In the genomic region with DNA sequence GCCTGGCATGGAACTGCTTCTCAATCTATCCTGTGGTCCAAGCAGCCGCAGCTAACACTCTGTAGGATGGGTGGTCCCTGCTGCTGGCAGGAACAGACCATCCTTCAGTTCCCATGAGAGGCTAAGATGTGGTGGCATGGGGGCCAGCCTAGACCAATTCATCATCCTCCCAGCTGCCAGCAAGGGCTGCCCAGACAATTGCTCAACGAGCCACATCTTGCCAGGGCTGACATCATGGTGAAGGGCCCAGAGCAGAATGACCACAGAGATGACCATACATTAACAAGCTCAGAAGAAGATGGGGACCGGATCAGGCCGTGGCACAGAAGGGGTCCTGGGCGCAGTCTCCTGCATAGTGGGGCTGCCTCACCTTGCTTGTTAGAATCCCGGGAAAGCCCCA, we compare ENCODE assay signal across 2 mouse cellular contexts.
TF ChIP-seq lines count a peak whose summit lies in the region.

No protein-coding gene starts in this region.

TF ChIP-seq in C2C12, 6 proteins besides CTCF, POLR2A, EP300 and RAD21:
- no peak for TF ChIP-seq FOSL1 (IDR thresholded peaks at IDR 0.05; ENCODE audit: insufficient read depth, low read length, poor library complexity, severe bottlenecking)
- TF ChIP-seq MYOG (IDR thresholded peaks at IDR 0.05; ENCODE audit: control insufficient read depth, extremely low read depth, insufficient read length): no peak
- TF ChIP-seq MYOD1 (IDR thresholded peaks at IDR 0.05; ENCODE audit: control insufficient read depth, insufficient read length, low read depth): peak; percentile 42
- TF ChIP-seq MAX (IDR thresholded peaks at IDR 0.05): no peak
- TF ChIP-seq CEBPB (IDR thresholded peaks at IDR 0.05; ENCODE audit: low read depth): peak; percentile 55
- TF ChIP-seq USF1 (IDR thresholded peaks at IDR 0.05; ENCODE audit: low read depth): no peak

TF ChIP-seq in myocyte, 11 proteins besides CTCF, POLR2A, EP300 and RAD21:
- TF ChIP-seq MYOD1 (IDR thresholded peaks at IDR 0.05; ENCODE audit: control insufficient read depth in 1 of 3, insufficient read length in 2 of 3, low read depth in 2 of 3) (no peak), CEBPB (IDR thresholded peaks at IDR 0.05; ENCODE audit: insufficient read depth, poor library complexity, severe bottlenecking) (peak; percentile 87)
